Mouse (Mus musculus): ENCODE results near the gene Msl1. TPM values are rescaled to one million over a fixed set of nuclear protein-coding genes. Genes with fewer than 3 reads are reported as not detected.

Gene Msl1
- polyA plus RNA-seq, 1 experiment from 2014 or later = 31.7 TPM

DNA sequence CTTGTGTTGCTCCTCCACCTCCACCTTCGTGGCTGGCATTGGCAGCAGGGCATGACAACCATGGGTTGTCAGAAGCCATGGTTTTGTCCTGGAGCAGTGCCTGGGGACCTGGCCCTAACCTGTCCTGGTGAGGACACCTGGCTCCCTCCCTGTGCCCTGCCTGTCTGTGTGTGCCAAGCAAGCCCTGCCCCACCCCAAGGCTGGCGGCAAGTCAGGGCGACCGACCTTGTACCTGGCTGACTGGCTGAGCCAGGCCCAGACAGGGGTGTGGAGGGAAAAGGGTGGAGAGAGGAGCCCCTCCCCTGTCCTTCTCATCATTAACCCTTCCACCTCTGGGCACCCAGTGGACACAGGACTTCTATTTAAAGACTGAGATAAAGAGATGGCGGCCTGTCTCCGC is 44.1 kb downstream of the Msl1 start:
- Histone ChIP-seq H3K9ac (no peak overlapping the region), H3K4me2 (no peak overlapping the region), H3K27me3 (no peaks in the 10 kb centered on the region), H3K9me3 (no peaks in the 10 kb centered on the region), H3K36me3 (0 out of 2 replicates have a peak, but pooled peaks cover 1% of the 10 kb centered on the region), H3K4me1 (replicated peaks) (peaks cover 36% of the 10 kb centered on the region), H3K27ac (replicated peaks) (no peak overlapping the region), H3K4me3 (no peak overlapping the region)
- ATAC-seq (ENCODE audit: low FRiP score, low read depth) = no peak
- 46% methylated on average over 6 of the region's 6 CpGs for WGBS

DNA sequence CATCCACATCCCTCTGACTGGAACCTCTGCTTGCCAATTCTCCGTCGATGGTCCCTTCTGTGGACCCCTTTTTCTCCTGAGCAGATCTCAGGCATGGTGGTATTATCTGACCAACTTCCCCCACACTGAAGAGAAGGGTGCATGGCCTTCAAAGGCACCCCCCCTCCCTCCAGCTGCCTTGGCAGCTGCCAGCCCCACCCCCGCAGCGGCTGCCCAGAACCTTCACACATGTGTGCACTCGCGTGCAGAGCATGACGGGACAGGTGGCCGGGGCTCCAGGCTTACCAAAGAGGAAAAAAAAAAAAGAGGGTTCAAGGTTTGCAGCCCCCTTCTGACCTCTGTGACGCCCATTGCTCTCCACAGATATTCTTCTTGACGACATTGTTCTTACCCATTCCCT is 44.6 kb downstream of the Msl1 start:
- Histone ChIP-seq H3K4me2 (no peak overlapping the region), H3K4me3 (no peak overlapping the region), H3K9me3 (no peaks in the 10 kb centered on the region), H3K36me3 (no peaks in the 10 kb centered on the region), H3K27ac (replicated peaks) (no peak overlapping the region), H3K4me1 (replicated peaks) (peaks cover 36% of the 10 kb centered on the region), H3K9ac (no peak overlapping the region), H3K27me3 (no peaks in the 10 kb centered on the region)
- ATAC-seq (ENCODE audit: low FRiP score, low read depth) = no peak
- WGBS = 75% methylated on average over 8 of the region's 10 CpGs

DNA sequence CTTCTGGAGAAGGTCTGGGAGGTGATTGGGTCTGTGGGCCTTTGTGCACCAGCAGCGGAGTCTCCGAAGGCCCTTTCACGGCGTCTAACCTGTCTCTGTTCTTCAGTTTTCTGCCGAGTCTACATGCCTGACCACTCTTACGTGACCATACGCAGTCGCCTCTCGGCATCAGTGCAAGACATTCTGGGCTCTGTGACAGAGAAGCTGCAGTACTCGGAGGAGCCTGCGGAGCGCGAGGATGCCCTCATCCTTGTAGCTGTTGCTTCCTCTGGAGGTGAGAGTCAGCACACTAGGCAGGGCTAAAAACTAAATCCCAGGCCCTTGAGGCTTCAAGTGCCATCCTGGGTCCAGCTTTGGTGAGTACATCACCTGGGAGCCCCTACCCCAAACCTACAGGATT is 50.7 kb downstream of the Msl1 start:
- peaks cover 21% of the 10 kb centered on the region for H3K4me1 ChIP-seq (replicated peaks)
- no peak for ATAC-seq (ENCODE audit: low FRiP score, low read depth)
- H3K27me3 ChIP-seq = no peaks in the 10 kb centered on the region
- no peak overlapping the region for H3K4me3 ChIP-seq
- no peak overlapping the region for H3K27ac ChIP-seq (replicated peaks)
- H3K4me2 ChIP-seq = no peak overlapping the region
- no peak overlapping the region for H3K9ac ChIP-seq
- no peaks in the 10 kb centered on the region for H3K9me3 ChIP-seq
- H3K36me3 ChIP-seq = peaks cover 15% of the 10 kb centered on the region
- 57% methylated on average over 13 of the region's 13 CpGs for WGBS

DNA sequence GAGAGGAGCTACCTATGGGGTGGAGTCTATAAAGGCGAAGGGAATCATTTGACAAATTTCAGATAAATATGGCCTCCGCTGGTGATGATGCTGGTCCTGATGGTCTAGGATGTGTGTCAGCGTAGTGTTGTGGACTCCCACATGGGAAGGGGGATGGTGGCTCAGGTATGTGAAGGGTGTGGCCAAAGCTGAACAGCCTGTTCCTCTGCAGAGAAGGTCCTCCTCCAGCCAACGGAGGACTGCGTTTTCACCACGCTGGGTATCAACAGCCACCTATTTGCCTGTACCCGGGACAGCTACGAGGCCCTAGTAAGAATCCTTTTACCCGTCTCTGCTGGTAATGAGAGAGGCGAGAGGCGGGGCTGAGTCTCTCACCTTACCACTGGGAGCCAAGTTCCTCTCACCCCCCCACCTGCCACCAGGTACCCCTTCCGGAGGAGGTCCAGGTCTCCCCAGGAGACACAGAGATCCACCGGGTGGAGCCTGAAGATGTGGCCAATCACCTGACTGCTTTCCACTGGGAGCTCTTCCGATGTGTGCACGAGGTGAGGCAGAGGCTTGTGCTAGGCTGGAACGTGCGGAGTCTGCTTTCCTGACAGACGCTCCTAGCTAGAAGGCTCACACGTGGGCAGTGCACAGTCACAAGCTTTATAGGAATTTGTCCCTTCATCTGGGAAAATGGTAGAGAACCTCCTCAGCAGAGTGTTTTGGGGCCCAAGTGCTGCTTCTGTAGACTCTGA is 51.7 kb downstream of the Msl1 start:
- Histone ChIP-seq H3K36me3 (peaks cover 17% of the 10 kb centered on the region), H3K9ac (no peak overlapping the region), H3K4me2 (no peak overlapping the region), H3K27me3 (no peaks in the 10 kb centered on the region), H3K4me1 (replicated peaks) (peaks cover 24% of the 10 kb centered on the region), H3K4me3 (no peak overlapping the region), H3K27ac (replicated peaks) (no peak overlapping the region), H3K9me3 (no peaks in the 10 kb centered on the region)
- WGBS = 73% methylated on average over 19 of the region's 19 CpGs
- no peak for ATAC-seq (ENCODE audit: low FRiP score, low read depth)

DNA sequence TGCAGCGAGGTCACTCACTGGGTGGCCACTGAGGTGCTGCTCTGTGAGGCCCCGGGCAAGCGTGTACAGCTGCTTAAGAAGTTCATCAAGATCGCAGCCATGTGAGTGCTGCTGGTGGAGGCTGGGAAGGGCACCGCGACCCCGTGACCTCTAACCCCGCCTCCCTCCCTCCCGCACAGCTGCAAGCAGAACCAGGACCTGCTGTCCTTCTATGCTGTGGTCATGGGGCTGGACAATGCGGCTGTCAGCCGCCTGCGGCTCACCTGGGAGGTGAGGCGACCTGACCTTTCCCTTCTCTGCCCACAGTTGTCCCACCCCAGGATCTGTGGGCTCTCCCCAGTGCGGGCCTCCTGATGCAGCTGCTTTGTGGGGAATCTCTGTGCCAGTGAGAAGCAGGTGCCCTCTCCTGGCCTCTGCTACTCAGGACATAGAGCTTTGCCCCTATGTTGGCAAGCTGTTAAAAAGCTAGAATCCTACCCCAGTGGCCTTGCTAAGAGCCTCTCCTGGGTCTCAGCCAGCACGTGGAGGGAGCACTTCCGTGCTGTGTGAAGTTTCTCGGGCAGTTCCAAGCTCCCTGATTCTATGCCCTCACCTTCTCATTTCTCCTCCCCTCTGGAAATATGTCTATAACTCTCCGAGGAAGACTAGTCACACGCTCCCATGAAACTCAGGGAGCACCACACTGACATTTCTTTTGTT is 54.0 kb downstream of the Msl1 start:
- no peak overlapping the region for H3K4me3 ChIP-seq
- no peak overlapping the region for H3K9ac ChIP-seq
- peak; percentile 24; the same call in 1 of the 2 replicates for ATAC-seq (ENCODE audit: low FRiP score, low read depth)

DNA sequence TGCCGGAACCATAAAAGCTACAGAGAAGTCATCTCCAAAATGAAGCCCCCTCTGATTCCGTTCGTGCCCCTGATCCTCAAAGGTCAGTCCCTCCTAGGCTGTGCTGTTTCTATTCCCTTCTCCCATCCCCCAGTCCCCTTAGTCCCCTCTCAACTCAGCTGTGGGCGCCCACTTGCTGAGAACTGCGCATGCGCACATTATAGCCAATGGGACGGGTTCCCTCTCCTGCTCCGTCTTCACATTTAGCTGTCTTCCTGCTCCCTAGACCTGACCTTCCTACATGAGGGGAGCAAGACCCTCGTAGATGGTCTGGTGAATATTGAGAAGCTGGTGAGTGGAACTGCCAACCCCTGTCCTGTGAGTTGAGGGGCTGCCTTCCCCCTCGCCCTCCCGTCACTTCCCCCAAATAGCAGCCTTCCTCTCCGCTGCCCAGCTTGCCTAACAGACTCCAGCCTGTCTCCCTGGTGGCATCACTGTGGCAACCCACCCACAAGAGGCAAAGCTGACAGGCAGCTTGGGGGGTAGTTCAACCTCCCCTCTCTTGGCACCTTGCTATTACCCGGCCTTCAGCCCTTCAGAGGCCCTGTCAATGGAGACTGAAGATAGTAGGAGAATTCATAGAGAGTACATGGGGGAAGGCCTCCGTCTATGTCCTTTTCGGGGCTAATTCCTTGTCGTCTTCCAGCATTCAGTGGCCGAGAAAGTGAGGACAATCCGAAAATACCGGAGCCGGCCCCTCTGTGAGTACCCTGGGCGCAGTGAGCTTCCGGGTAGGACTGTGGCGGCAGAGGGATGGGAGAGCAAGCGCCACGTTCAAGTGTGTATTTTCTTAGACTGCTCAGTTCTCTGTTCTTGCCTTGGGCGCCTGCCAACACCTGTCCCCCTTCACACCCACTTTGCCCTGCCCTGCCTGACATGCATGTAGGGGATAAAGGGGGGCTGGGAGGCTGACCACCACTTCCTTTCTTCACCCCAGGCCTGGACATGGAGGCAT is 55.1 kb downstream of the Msl1 start:
- peak overlapping the region; percentile 52 for H3K4me2 ChIP-seq
- H3K4me1 ChIP-seq (replicated peaks) = peaks cover 24% of the 10 kb centered on the region
- H3K27me3 ChIP-seq = no peaks in the 10 kb centered on the region
- peak overlapping the region; percentile 35; the same call in 1 of the 2 replicates for H3K27ac ChIP-seq (replicated peaks)
- peak overlapping the region; percentile 36; the same call in 1 of the 2 replicates for H3K9ac ChIP-seq
- peak overlapping the region; percentile 22 for H3K4me3 ChIP-seq
- 50% methylated on average over 26 of the region's 26 CpGs for WGBS
- H3K9me3 ChIP-seq = no peaks in the 10 kb centered on the region
- ATAC-seq (ENCODE audit: low FRiP score, low read depth) = peak; percentile 74; the same call in 1 of the 2 replicates
- H3K36me3 ChIP-seq = peaks cover 17% of the 10 kb centered on the region

More for the DNA sequence above, 54.0 kb downstream of the Msl1 start:
- H3K27ac ChIP-seq (replicated peaks) = 0 out of 2 replicates have a peak overlapping the region, but pooled peaks have one; percentile 28
- peaks cover 24% of the 10 kb centered on the region for H3K4me1 ChIP-seq (replicated peaks)
- no peaks in the 10 kb centered on the region for H3K9me3 ChIP-seq
- H3K36me3 ChIP-seq = peaks cover 17% of the 10 kb centered on the region
- peak overlapping the region; percentile 52 for H3K4me2 ChIP-seq
- no peaks in the 10 kb centered on the region for H3K27me3 ChIP-seq
- WGBS = 5% methylated on average over 19 of the region's 19 CpGs

DNA sequence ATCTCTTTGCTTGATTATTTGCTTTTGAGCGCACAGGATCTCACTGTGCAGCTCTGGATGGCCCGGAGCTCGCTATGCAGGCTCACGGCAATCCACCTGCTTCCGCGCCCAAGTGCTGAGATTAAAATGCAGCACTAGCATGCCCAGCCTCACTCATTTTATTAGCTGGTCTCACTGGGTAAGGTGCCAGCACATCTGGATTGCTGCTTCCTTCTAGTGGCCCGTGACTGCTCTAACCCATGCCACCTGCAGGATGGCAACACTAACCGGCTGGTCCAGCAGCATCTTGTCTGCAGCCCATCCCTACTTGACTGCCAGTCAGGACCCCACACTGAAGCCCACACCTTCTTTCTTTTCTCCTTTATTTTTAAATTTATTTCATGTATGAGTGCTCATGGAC is 58.8 kb downstream of the Msl1 start:
- no peak for ATAC-seq (ENCODE audit: low FRiP score, low read depth)
- Histone ChIP-seq H3K4me2 (no peak overlapping the region), H3K4me3 (no peak overlapping the region), H3K9ac (no peak overlapping the region), H3K36me3 (0 out of 2 replicates have a peak, but pooled peaks cover 3% of the 10 kb centered on the region), H3K9me3 (no peaks in the 10 kb centered on the region), H3K27ac (replicated peaks) (no peak overlapping the region), H3K27me3 (no peaks in the 10 kb centered on the region), H3K4me1 (replicated peaks) (peaks cover 22% of the 10 kb centered on the region)
- WGBS = 89% methylated on average over 8 of the region's 8 CpGs

DNA sequence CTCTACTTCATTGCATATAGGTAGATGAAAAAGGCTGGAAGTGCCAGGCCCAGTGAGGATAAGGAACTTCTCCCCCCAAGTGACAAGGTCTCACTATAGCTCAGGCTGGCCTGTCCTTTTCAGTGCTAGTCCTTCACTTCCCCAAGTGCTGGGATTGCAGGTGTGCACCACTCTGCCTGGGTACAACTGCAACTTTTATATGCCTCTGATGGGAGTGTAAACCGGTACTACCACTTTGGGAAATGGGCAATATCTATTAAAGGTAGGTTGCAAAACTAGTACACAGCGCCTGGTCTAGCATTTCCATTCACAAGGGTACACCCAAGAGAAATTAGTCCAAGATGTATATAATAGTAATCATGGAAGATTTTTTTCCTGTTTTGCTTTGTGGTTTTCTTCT is 59.3 kb downstream of the Msl1 start:
- no peaks in the 10 kb centered on the region for H3K27me3 ChIP-seq
- ATAC-seq (ENCODE audit: low FRiP score, low read depth) = no peak
- no peak overlapping the region for H3K4me2 ChIP-seq
- H3K9me3 ChIP-seq = no peaks in the 10 kb centered on the region
- H3K27ac ChIP-seq (replicated peaks) = no peak overlapping the region
- peaks cover 17% of the 10 kb centered on the region for H3K4me1 ChIP-seq (replicated peaks)
- H3K4me3 ChIP-seq = no peak overlapping the region
- no peak overlapping the region for H3K9ac ChIP-seq
- WGBS = 94% methylated on average over 2 of the region's 2 CpGs
- 0 out of 2 replicates have a peak, but pooled peaks cover 3% of the 10 kb centered on the region for H3K36me3 ChIP-seq

Other genes with a start within 250 kb of the Msl1 start
- gene Ikzf3, start 249.5 kb upstream of the Msl1 start, polyA plus RNA-seq (2015; fragmentation: Nextera tagmentation; extraction: Ambion mirVana) = 0.29 TPM in 1 of 2 replicates, not detected in the other
- gene Zpbp2, start 244.4 kb upstream of the Msl1 start, polyA plus RNA-seq (2015; fragmentation: Nextera tagmentation; extraction: Ambion mirVana) = 0.13 and 0.25 TPM in 2 replicates
- 103 and 108 TPM in 2 replicates for gene Ormdl3, start 208.1 kb upstream of the Msl1 start, polyA plus RNA-seq (2015; fragmentation: Nextera tagmentation; extraction: Ambion mirVana)
- gene Lrrc3c, start 197.2 kb upstream of the Msl1 start, polyA plus RNA-seq (2015; fragmentation: Nextera tagmentation; extraction: Ambion mirVana) = not detected in 2 replicates
- 0.48 and 0.54 TPM in 2 replicates for gene Gm12355, start 169.9 kb upstream of the Msl1 start, polyA plus RNA-seq (2015; fragmentation: Nextera tagmentation; extraction: Ambion mirVana)
- gene Gsdma3, start 169.2 kb upstream of the Msl1 start, polyA plus RNA-seq (2015; fragmentation: Nextera tagmentation; extraction: Ambion mirVana) = not detected in 2 replicates
- gene Gsdma2, start 148.8 kb upstream of the Msl1 start, polyA plus RNA-seq (2015; fragmentation: Nextera tagmentation; extraction: Ambion mirVana) = not detected in 2 replicates
- gene Gsdma, start 131.2 kb upstream of the Msl1 start, polyA plus RNA-seq (2015; fragmentation: Nextera tagmentation; extraction: Ambion mirVana) = 0.09 TPM in 1 of 2 replicates, not detected in the other
- 193 and 204 TPM in 2 replicates for gene Psmd3, start 113.0 kb upstream of the Msl1 start, polyA plus RNA-seq (2015; fragmentation: Nextera tagmentation; extraction: Ambion mirVana)
- not detected in 2 replicates for gene Csf3, start 94.3 kb upstream of the Msl1 start, polyA plus RNA-seq (2015; fragmentation: Nextera tagmentation; extraction: Ambion mirVana)
- gene Med24, start 66.1 kb upstream of the Msl1 start, polyA plus RNA-seq (2015; fragmentation: Nextera tagmentation; extraction: Ambion mirVana) = 67.0 and 70.3 TPM in 2 replicates
- 136 and 138 TPM in 2 replicates for gene Thra, start 54.9 kb upstream of the Msl1 start, polyA plus RNA-seq (2015; fragmentation: Nextera tagmentation; extraction: Ambion mirVana)
- 3.9 and 4.3 TPM in 2 replicates for gene Nr1d1, start 20.2 kb upstream of the Msl1 start, polyA plus RNA-seq (2015; fragmentation: Nextera tagmentation; extraction: Ambion mirVana)
- gene Casc3, start 9.4 kb downstream of the Msl1 start, polyA plus RNA-seq (2015; fragmentation: Nextera tagmentation; extraction: Ambion mirVana) = 49.4 and 54.2 TPM in 2 replicates
- gene Rapgefl1, start 41.3 kb downstream of the Msl1 start, polyA plus RNA-seq (2015; fragmentation: Nextera tagmentation; extraction: Ambion mirVana) = 10.5 and 13.1 TPM in 2 replicates
- gene Wipf2, start 68.1 kb downstream of the Msl1 start, polyA plus RNA-seq (2015; fragmentation: Nextera tagmentation; extraction: Ambion mirVana) = 4.4 and 4.5 TPM in 2 replicates
- gene Cdc6, start 112.3 kb downstream of the Msl1 start, polyA plus RNA-seq (2015; fragmentation: Nextera tagmentation; extraction: Ambion mirVana) = 5.5 and 6.0 TPM in 2 replicates
- gene Rara, start 132.3 kb downstream of the Msl1 start, polyA plus RNA-seq (2015; fragmentation: Nextera tagmentation; extraction: Ambion mirVana) = 11.4 and 16.8 TPM in 2 replicates
- 1.8 and 3.1 TPM in 2 replicates for gene Gjd3, start 187.5 kb downstream of the Msl1 start, polyA plus RNA-seq (2015; fragmentation: Nextera tagmentation; extraction: Ambion mirVana)
- 43.7 and 56.9 TPM in 2 replicates for gene Top2a, start 228.7 kb downstream of the Msl1 start, polyA plus RNA-seq (2015; fragmentation: Nextera tagmentation; extraction: Ambion mirVana)
- 145 and 146 TPM in 2 replicates for gene Igfbp4, start 245.7 kb downstream of the Msl1 start, polyA plus RNA-seq (2015; fragmentation: Nextera tagmentation; extraction: Ambion mirVana)

Data from hindbrain, embryonic 15.5 days (tissue).